Mouse (Mus musculus) testis, adult 2 months (tissue): ENCODE measurements around the gene Mrpl27. TPM values are rescaled to one million over a fixed set of nuclear protein-coding genes. Genes with fewer than 3 reads are reported as not detected.

Experiments used
- H3K27ac ChIP-seq: fragments of 200-500 bp; 2 replicates; pipeline ENCODE4 v1.5.1; 2012; ENCODE audit warnings: low read depth, low read length; ENCODE audit not compliant: control insufficient read depth, insufficient read depth
- H3K27me3 ChIP-seq: fragments of 200-500 bp; 2 replicates; pipeline ENCODE4 v1.6.1; 2012; ENCODE audit warnings: mild to moderate bottlenecking, low read length, moderate library complexity; ENCODE audit not compliant: control insufficient read depth, insufficient read depth
- H3K36me3 ChIP-seq: fragments of 200-500 bp; 2 replicates; pipeline ENCODE4 v1.6.1; 2012; ENCODE audit warnings: mild to moderate bottlenecking, low read length; ENCODE audit not compliant: control insufficient read depth, insufficient read depth
- H3K4me1 ChIP-seq: fragments of 200-500 bp; 2 replicates; pipeline ENCODE4 v1.6.1; 2012; ENCODE audit warnings: low read length; ENCODE audit not compliant: control insufficient read depth, insufficient read depth
- H3K4me3 ChIP-seq: fragments of 200-500 bp; 2 replicates; pipeline ENCODE4 v1.5.1; 2012; ENCODE audit warnings: low read depth, mild to moderate bottlenecking, low read length, moderate library complexity, mixed read lengths; ENCODE audit not compliant: control insufficient read depth
- CTCF ChIP-seq: fragments of 200-500 bp; IDR thresholded peaks from 2 replicates; pipeline ENCODE4 v1.5.1; 2012; ENCODE audit warnings: low read depth, mild to moderate bottlenecking, inconsistent platforms, low read length, moderate library complexity; ENCODE audit not compliant: control insufficient read depth, insufficient read depth, insufficient replicate concordance
- POLR2A ChIP-seq: fragments of 200-500 bp; IDR thresholded peaks from 2 replicates; pipeline ENCODE4 v1.6.1; 2012; ENCODE audit warnings: low read depth, mild to moderate bottlenecking, inconsistent platforms, low read length, moderate library complexity; ENCODE audit not compliant: control insufficient read depth
- polyA plus RNA-seq: library from polyadenylated mRNA; depleted of rRNA; stranded (reverse); fragments of >200 nt; gene quantifications from 2 replicates; pipeline ENCODE4 v1.2.3, GENCODE M21; 2012

Mrpl27 gene
- polyA plus RNA-seq, 1 experiment = 24.0 TPM

DNA sequence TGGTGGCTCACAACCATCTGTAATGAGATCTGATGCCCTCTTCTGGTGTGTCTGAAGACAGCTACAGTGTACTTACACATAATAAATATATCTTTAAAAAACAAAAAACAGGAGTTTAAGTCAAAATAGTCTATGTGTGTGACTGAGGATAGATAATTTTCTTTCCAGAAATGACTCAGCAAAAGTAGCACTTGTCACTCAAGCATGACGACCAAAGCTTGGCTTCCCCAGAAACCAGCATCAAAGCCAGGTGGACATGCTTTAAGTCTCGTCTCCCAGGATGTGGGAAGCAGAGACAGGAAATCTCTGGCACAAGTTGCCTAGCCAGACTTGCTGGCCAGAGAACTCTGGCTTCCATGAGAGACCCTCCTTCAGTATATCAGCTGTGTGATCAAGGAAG, 31.4 kb upstream of the Mrpl27 start:
- TF ChIP-seq POLR2A (no peak), CTCF (no peak)
- H3K4me1 ChIP-seq = no peaks in the 10 kb centered on the region
- no peak overlapping the region for H3K4me3 ChIP-seq
- H3K27me3 ChIP-seq = no peaks in the 10 kb centered on the region
- H3K36me3 ChIP-seq = no peaks in the 10 kb centered on the region
- H3K27ac ChIP-seq = no peak overlapping the region

DNA sequence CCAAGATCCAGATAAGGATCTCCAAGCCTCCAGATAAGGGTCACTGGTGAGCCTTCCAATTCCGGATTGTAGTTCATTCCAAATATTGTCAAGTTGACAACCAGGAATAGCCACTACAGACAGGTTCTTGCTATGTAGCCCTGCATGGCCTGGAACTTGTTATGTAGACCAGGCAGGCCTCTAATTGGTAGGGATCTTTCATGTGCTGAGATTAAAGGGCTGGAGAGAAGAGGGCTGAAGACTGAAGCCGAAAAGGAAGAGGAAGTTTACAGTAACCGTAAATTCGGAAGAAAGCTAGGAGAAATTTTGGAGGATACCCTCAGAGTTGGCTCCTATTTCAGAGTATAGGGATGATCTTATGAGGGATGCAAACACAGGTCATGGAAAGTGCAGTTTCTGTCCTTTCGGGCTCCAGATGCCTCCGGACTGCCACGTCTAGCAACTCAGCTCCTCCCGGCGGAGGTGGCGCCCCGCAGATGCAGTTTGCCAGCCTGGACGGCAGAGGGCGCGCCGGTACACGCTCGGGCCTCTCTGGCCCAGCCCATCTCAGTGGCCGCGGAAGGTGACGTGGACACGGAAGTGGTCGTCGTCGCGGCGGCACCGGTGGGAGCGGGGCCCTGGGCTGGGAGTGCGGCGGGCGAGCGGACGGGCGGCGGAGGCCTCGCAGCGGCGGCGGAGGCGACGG, 24.2 kb upstream of the Mrpl27 start, which contains the start of gene Lrrc59:
TSS of gene Lrrc59 (plus strand) at position 569 of the 685 bp plus-strand sequence.
- peaks cover 10% of the 10 kb centered on the region for H3K4me1 ChIP-seq
- no peaks in the 10 kb centered on the region for H3K27me3 ChIP-seq
- peak within 1 kb of the TSS; percentile 77 for H3K27ac ChIP-seq
- H3K36me3 ChIP-seq = peaks cover 1% of the 10 kb centered on the region
- TF ChIP-seq POLR2A (peak; percentile 85), CTCF (peak; percentile 100)
- H3K4me3 ChIP-seq = peak within 1 kb of the TSS; percentile 96

DNA sequence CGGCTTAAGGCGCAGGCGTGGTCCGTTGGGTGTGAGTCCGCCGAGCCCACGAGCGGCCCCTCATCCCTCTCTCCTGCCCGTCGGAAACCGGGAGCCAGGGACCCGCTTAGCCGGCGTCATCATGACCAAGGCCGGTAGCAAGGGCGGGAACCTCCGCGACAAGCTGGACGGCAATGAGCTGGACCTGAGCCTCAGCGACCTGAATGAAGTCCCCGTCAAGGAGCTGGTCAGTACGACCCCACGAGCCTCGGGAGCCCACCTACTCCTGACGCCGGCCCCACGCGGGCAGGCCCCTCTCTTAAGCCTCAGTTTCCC, 23.7 kb upstream of the Mrpl27 start:
- peak overlapping the region; percentile 96 for H3K4me3 ChIP-seq
- peaks cover 1% of the 10 kb centered on the region for H3K36me3 ChIP-seq
- TF ChIP-seq CTCF = no peak
- TF ChIP-seq POLR2A = no peak
- H3K27me3 ChIP-seq = no peaks in the 10 kb centered on the region
- H3K4me1 ChIP-seq = peaks cover 10% of the 10 kb centered on the region
- peak overlapping the region; percentile 77 for H3K27ac ChIP-seq

GRCm38 (mm10) chr11:94630199-94631011, 23.2 kb upstream of the Mrpl27 start:
- peak overlapping the region; percentile 96 for H3K4me3 ChIP-seq
- H3K27ac ChIP-seq = peak overlapping the region; percentile 77
- TF ChIP-seq POLR2A = no peak
- TF ChIP-seq CTCF = no peak
- H3K36me3 ChIP-seq = peaks cover 1% of the 10 kb centered on the region
- H3K4me1 ChIP-seq = peaks cover 10% of the 10 kb centered on the region
- no peaks in the 10 kb centered on the region for H3K27me3 ChIP-seq

GRCm38 (mm10) chr11:94631969-94632368, 21.6 kb upstream of the Mrpl27 start:
- no peak for TF ChIP-seq CTCF
- TF ChIP-seq POLR2A = no peak
- H3K4me1 ChIP-seq = peaks cover 10% of the 10 kb centered on the region
- H3K36me3 ChIP-seq = peaks cover 2% of the 10 kb centered on the region
- no peak overlapping the region for H3K27ac ChIP-seq
- no peaks in the 10 kb centered on the region for H3K27me3 ChIP-seq
- no peak overlapping the region for H3K4me3 ChIP-seq

- no peaks in the 10 kb centered on the region for H3K27me3 ChIP-seq
- H3K4me1 ChIP-seq = peaks cover 10% of the 10 kb centered on the region
- TF ChIP-seq CTCF (no peak), POLR2A (no peak)
- H3K36me3 ChIP-seq = peaks cover 2% of the 10 kb centered on the region
- H3K27ac ChIP-seq = no peak overlapping the region
- H3K4me3 ChIP-seq = no peak overlapping the region
These were observed 20.6 kb upstream of the Mrpl27 start for GRCm38 (mm10) chr11:94632988-94633387.

- no peak for TF ChIP-seq POLR2A
- no peak for TF ChIP-seq CTCF
- H3K4me3 ChIP-seq = no peak overlapping the region
- H3K27ac ChIP-seq = no peak overlapping the region
- peaks cover 2% of the 10 kb centered on the region for H3K36me3 ChIP-seq
- H3K27me3 ChIP-seq = no peaks in the 10 kb centered on the region
- H3K4me1 ChIP-seq = peaks cover 8% of the 10 kb centered on the region
These were observed 19.1 kb upstream of the Mrpl27 start for GRCm38 (mm10) chr11:94634431-94634830.
